Mouse (Mus musculus) embryonic facial prominence, embryonic 14.5 days (tissue): ENCODE data around the gene Mtr. TPM values are rescaled to one million over a fixed set of nuclear protein-coding genes. Genes with fewer than 3 reads are reported as not detected.

Source experiments
- ATAC-seq: fragments of 200-750 bp; cut with Nextera tagmentation; 2 replicates; pipeline ENCODE4 v1.8.0; 2017; ENCODE audit warnings: low read depth, moderate number of reproducible peaks, moderate TSS enrichment
- DNase-seq: peaks from one replicate; pipeline ENCODE4 v3.0.0-alpha.2; 2015; ENCODE audit warnings: low spot score
- H3K27ac ChIP-seq: fragments of 300-500 bp; sonication (generic); replicated peaks from 2 replicates; pipeline ENCODE4 v1.5.1; 2014; ENCODE audit warnings: low read depth, mild to moderate bottlenecking, low read length, moderate library complexity
- H3K27me3 ChIP-seq: fragments of 300-500 bp; sonication (generic); replicated peaks from 2 replicates; pipeline ENCODE4 v1.6.1; 2014; ENCODE audit warnings: low read length; ENCODE audit not compliant: control insufficient read depth, insufficient read depth
- H3K36me3 ChIP-seq: fragments of 300-500 bp; sonication (generic); 2 replicates; pipeline ENCODE4 v1.6.1; 2014; ENCODE audit warnings: low read length, mixed read lengths; ENCODE audit not compliant: control insufficient read depth, insufficient read depth
- H3K4me1 ChIP-seq: fragments of 300-500 bp; sonication (generic); 2 replicates; pipeline ENCODE4 v1.6.1; 2014; ENCODE audit warnings: antibody characterized with exemption, low read length; ENCODE audit not compliant: control insufficient read depth, insufficient read depth
- H3K4me2 ChIP-seq: fragments of 300-500 bp; sonication (generic); 2 replicates; pipeline ENCODE4 v1.6.1; 2014; ENCODE audit warnings: low read depth, mild to moderate bottlenecking, low read length, moderate library complexity, mixed read lengths
- H3K4me3 ChIP-seq: fragments of 300-500 bp; sonication (generic); 2 replicates; pipeline ENCODE4 v1.5.1; 2014; ENCODE audit warnings: low read depth, mild to moderate bottlenecking, low read length
- H3K9ac ChIP-seq: fragments of 300-500 bp; sonication (generic); 2 replicates; pipeline ENCODE4 v1.6.1; 2014; ENCODE audit warnings: low read depth, mild to moderate bottlenecking, low read length, moderate library complexity, mixed read lengths
- H3K9me3 ChIP-seq: fragments of 300-500 bp; sonication (generic); 2 replicates; pipeline ENCODE4 v1.6.1; 2016; ENCODE audit warnings: low read length; ENCODE audit not compliant: control insufficient read depth
- WGBS: fragments of 180-500 bp; shearing (Covaris S2); extraction: QIAGEN DNeasy Blood & Tissue Kit; methylation state at CpG from one replicate; pipeline ENCODE4 v1.1.7; 2014; 5-methylcytosine and 5-hydroxymethylcytosine counted together
- polyA plus RNA-seq: library from polyadenylated mRNA; unstranded; fragments of >200 nt; fragmentation: Nextera tagmentation; extraction: Ambion mirVana; gene quantifications from 2 replicates; pipeline ENCODE4 v1.2.1, GENCODE M21; 2014

Mtr gene
- polyA plus RNA-seq, 1 experiment from 2014 or later: 20.5 TPM

DNA sequence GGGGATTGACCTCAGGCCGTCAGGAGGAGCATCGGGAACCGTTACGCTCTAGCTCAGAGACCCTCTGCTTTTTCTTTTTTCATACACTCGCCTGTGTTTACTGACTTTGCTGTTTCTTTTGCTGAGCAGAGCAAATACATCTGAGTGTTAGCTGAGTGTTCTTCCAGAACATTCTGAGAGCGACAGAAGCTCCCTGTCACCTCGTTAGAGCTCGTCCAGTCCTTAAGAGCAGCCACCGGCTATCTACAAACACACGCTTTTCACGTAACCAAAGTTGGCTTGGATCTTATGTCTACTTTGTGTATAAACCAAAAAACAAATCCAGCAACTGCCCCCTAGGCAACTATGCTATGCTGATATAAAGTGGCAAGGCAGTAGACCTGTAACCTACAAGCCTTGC, 26.6 kb upstream of the Mtr start:
- Histone ChIP-seq H3K4me3 (no peak overlapping the region), H3K9ac (no peak overlapping the region), H3K4me2 (no peak overlapping the region), H3K27me3 (no peaks in the 10 kb centered on the region), H3K4me1 (no peaks in the 10 kb centered on the region), H3K27ac (no peak overlapping the region), H3K36me3 (no peaks in the 10 kb centered on the region), H3K9me3 (no peaks in the 10 kb centered on the region)
- no peak for ATAC-seq
- 88% methylated on average over 11 of the region's 11 CpGs for WGBS
- DNase-seq: no peak

DNA sequence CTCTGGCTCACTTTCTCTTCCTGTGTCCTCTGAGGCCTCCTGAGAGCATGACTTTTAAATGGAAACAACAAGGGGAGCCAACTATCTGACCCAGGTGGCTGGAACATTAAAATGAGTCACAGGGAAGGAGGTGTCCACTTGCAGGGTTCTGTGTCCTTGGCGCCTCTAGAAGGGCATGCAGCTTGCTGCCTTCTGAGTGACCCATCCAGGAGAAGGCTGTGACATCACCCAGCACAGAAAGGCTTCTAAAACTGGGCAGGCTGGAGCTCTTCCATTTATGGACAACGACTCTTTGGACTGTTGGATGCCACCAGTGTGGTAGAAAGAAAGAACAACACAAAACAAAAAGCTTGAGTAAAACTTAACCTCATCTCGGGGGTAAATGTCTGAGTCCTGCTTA, 25.9 kb upstream of the Mtr start:
- Histone ChIP-seq H3K9me3 (no peaks in the 10 kb centered on the region), H3K4me2 (no peak overlapping the region), H3K9ac (no peak overlapping the region), H3K4me1 (no peaks in the 10 kb centered on the region), H3K36me3 (no peaks in the 10 kb centered on the region), H3K4me3 (no peak overlapping the region), H3K27me3 (no peaks in the 10 kb centered on the region), H3K27ac (no peak overlapping the region)
- DNase-seq (no peak), ATAC-seq (no peak)
- WGBS: 77% methylated on average over 3 of the region's 3 CpGs

DNA sequence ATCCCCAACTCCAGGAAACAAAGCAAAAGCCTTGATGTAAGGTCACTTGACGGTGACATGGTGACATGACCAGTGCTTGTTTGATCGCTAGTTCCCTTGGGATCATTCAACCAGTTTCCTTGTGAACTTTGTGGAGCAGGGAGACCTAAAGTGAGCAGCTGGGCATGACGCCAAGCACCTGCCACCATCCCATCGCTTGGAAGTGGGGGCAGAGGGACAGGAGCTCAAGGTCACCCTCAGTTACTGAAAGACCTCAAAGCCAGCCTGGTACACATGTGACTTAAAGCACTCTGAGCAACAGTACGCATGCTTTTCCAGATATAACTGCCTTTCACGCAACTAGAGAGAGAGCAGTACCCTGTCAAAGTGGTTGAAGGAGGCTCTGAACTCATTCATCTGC, 16.8 kb upstream of the Mtr start:
- H3K9me3 ChIP-seq: no peaks in the 10 kb centered on the region
- WGBS: 72% methylated on average over 6 of the region's 6 CpGs
- no peaks in the 10 kb centered on the region for H3K36me3 ChIP-seq
- no peak for DNase-seq
- H3K4me1 ChIP-seq: no peaks in the 10 kb centered on the region
- ATAC-seq: no peak
- no peak overlapping the region for H3K27ac ChIP-seq
- H3K27me3 ChIP-seq: no peaks in the 10 kb centered on the region
- H3K4me3 ChIP-seq: no peak overlapping the region
- H3K4me2 ChIP-seq: no peak overlapping the region
- H3K9ac ChIP-seq: no peak overlapping the region

DNA sequence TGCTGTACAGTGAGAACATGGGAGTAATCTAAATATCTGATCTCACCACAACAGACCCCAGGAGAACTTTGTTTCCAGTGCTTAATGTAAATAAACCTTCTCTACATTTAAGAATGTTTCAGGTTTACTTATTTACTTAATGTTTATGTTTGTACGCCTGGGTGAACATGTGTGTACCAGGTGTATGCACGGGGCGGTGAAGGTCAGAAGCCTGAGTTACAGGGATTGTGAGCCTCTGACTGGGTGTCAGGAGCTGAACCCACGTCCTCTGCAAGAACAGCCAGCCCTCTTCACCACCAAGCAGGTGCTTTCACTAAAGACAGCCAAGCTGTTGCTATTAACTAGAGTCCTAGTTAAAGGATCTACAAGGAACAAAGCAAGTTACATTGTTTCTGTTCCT, 16.3 kb upstream of the Mtr start:
- Histone ChIP-seq H3K4me2 (no peak overlapping the region), H3K9me3 (no peaks in the 10 kb centered on the region), H3K4me1 (no peaks in the 10 kb centered on the region), H3K9ac (no peak overlapping the region), H3K27ac (no peak overlapping the region), H3K4me3 (no peak overlapping the region), H3K36me3 (no peaks in the 10 kb centered on the region), H3K27me3 (no peaks in the 10 kb centered on the region)
- no peak for ATAC-seq
- WGBS: 78% methylated on average over 4 of the region's 4 CpGs
- no peak for DNase-seq

DNA sequence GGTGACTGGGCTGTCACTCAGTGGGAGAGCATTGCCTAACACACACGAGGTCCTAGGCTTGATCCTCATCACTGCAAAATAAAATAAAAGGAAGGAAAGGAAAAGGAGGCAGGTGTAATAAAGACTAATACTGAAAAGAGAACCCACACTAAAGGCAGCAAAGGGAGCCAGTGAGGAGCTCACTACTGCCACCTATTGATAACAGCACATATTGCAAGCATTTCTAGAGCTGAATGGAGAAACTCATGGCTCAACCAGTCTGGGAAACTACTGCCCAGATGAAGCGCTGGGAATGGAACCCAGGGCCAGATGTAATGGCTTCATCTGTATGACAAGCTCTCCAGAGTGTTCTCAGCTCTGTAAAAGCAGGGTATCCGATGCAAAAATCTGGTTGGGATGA, 15.0 kb upstream of the Mtr start:
- Histone ChIP-seq H3K4me1 (no peaks in the 10 kb centered on the region), H3K9me3 (no peaks in the 10 kb centered on the region), H3K36me3 (no peaks in the 10 kb centered on the region), H3K4me2 (no peak overlapping the region), H3K9ac (no peak overlapping the region), H3K4me3 (no peak overlapping the region), H3K27ac (no peak overlapping the region), H3K27me3 (no peaks in the 10 kb centered on the region)
- no peak for ATAC-seq
- WGBS: 51% methylated on average over 3 of the region's 3 CpGs
- DNase-seq: no peak

DNA sequence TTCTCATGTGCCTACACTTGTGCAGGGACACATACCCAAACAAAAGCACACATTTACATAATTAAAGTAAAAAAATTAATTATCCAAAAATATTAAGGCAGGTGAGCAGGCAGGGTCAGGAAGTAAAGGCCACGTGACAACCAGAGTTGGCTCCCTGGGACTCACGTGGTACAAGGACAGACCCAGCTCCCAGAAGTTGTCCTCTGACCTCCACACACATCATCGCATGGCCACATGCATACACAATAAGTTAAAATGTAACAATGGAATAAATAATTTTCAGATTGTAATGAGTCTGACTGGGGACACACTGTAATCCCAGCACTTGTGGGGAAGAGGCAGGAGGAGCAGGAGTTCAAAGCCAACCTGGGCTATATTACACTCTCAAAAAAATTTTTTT, 10.1 kb upstream of the Mtr start:
- Histone ChIP-seq H3K9ac (no peak overlapping the region), H3K9me3 (no peaks in the 10 kb centered on the region), H3K36me3 (no peaks in the 10 kb centered on the region), H3K4me3 (no peak overlapping the region), H3K4me1 (no peaks in the 10 kb centered on the region), H3K4me2 (no peak overlapping the region), H3K27ac (no peak overlapping the region), H3K27me3 (no peaks in the 10 kb centered on the region)
- DNase-seq (no peak), ATAC-seq (no peak)
- 94% methylated on average over 3 of the region's 3 CpGs for WGBS

DNA sequence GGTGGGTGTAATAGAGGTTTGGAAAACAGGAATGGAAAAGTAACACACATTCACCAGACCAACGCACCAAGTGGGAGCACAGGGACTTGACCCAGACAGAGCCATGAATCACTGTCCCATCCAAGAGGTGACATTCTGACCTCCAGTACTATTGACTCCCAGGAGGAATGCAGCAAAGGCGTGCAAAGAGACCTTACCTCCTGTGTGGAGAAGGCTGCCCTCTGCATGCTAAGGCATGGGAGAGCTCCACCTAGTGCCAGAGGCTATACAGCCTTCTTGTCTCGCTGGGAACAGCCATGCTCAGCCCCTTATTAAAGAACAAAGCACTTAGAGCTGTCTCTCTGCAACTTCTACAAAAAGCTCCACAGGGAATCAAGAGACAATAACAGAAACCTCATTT, 9.2 kb upstream of the Mtr start:
- Histone ChIP-seq H3K9me3 (no peaks in the 10 kb centered on the region), H3K9ac (no peak overlapping the region), H3K27ac (no peak overlapping the region), H3K4me1 (no peaks in the 10 kb centered on the region), H3K4me3 (no peak overlapping the region), H3K4me2 (no peak overlapping the region), H3K27me3 (no peaks in the 10 kb centered on the region), H3K36me3 (no peaks in the 10 kb centered on the region)
- WGBS: 36% methylated on average over 3 of the region's 3 CpGs
- ATAC-seq (no peak), DNase-seq (no peak)

DNA sequence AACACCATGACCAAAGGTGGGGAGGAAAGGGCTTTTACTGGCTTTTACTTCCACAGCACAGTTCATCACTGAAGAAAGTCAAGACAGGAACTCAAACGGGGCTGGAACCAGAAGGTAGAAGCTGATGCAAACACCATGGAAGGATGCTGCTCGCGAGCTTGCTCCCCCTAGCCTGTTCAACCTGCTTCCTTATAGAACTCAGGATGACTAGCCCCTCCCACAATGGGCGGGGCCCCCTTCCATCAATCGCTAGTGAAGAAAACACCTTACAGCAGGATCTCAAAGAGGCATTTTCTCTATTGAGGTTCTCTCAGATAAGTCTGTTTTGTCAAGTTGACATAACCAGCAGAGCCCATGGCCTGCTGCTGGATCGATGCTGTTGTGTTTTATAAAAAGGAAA, 6.1 kb upstream of the Mtr start:
- H3K36me3 ChIP-seq: no peaks in the 10 kb centered on the region
- no peaks in the 10 kb centered on the region for H3K27me3 ChIP-seq
- DNase-seq (no peak), ATAC-seq (no peak)
- no peak overlapping the region for H3K9ac ChIP-seq
- 77% methylated on average over 6 of the region's 6 CpGs for WGBS
- no peak overlapping the region for H3K27ac ChIP-seq
- no peaks in the 10 kb centered on the region for H3K4me1 ChIP-seq
- H3K4me2 ChIP-seq: no peak overlapping the region
- H3K4me3 ChIP-seq: no peak overlapping the region
- H3K9me3 ChIP-seq: 0 out of 2 replicates have a peak, but pooled peaks cover 5% of the 10 kb centered on the region

DNA sequence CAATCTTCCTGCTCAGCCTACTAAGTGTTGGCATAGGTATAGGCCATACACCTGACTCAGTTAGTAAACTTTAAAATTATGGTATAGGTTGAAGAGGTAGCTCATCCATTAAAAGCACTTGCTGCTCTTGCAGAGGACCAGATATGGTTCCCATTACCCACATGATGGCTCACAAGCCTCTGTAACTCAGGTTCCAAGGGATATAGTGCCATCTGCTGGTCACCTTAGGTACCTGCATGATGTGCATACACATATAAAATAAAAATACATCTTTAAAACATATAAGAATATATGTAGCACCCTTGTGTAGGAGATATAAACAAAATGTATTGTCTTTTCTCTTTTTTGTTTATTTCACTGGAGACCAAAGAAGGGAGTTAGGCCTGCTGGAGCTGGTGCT, 3.6 kb upstream of the Mtr start:
- no peak overlapping the region for H3K4me3 ChIP-seq
- no peak for ATAC-seq

More for the DNA sequence above, 3.6 kb upstream of the Mtr start:
- H3K36me3 ChIP-seq: no peaks in the 10 kb centered on the region
- no peaks in the 10 kb centered on the region for H3K27me3 ChIP-seq
- no peak overlapping the region for H3K4me2 ChIP-seq
- H3K27ac ChIP-seq: no peak overlapping the region
- H3K4me1 ChIP-seq: peaks cover 5% of the 10 kb centered on the region; the same call in 1 of the 2 replicates
- DNase-seq: no peak
- H3K9ac ChIP-seq: no peak overlapping the region
- 0 out of 2 replicates have a peak, but pooled peaks cover 5% of the 10 kb centered on the region for H3K9me3 ChIP-seq
